Mouse (Mus musculus): ENCODE data around the gene Pola1. TPM values are rescaled to one million over a fixed set of nuclear protein-coding genes. Genes with fewer than 3 reads are reported as not detected.
A peak's percentile ranks its signal among the peaks of the same experiment; 100 is the strongest.
"Not testable (repeated sequence)": the region's sequence is repeated elsewhere in the genome, so short reads cannot be mapped to it uniquely, and the experiment has no call there.

Pola1 gene
- polyA plus RNA-seq, 1 experiment, result not detected

DNA sequence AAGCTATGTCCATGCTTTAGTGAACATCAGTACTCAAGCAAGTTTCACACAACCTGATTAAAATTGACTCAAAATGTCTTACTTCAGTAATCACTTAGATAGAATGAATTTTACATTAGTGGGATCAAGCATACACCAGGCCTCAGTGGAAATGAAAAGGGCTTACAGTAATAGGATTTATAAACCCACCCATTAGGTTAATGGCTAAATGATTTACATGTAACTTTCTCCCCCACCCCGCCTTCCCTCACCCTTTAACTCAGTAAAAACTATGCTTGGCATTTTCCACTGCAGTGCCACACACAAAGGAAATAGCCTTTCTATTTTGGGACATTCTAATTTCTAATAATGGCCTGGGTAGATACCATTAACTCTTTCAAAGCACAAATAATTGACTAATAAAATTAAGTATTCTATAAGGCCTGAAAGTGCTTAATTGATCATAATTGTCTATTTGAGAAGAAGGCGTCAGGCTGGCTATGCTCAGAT lies 129.0 kb downstream of the Pola1 start:
- WGBS, result 78% methylated on average over 2 of the region's 2 CpGs
- no peaks in the 10 kb centered on the region for H3K4me1 ChIP-seq (ENCODE audit: control insufficient read depth, insufficient read depth, low read length)
- TF ChIP-seq POLR2A (IDR thresholded peaks at IDR 0.05; ENCODE audit: insufficient read depth, low read depth, low read length), result no peak
- no peak for TF ChIP-seq CTCF (IDR thresholded peaks at IDR 0.05; ENCODE audit: insufficient read depth, low read depth, low read length)
- no peak overlapping the region for H3K27ac ChIP-seq (ENCODE audit: insufficient read depth, low read depth, low read length)
- H3K4me3 ChIP-seq (ENCODE audit: insufficient read depth, low read depth, low read length), result no peak overlapping the region

DNA sequence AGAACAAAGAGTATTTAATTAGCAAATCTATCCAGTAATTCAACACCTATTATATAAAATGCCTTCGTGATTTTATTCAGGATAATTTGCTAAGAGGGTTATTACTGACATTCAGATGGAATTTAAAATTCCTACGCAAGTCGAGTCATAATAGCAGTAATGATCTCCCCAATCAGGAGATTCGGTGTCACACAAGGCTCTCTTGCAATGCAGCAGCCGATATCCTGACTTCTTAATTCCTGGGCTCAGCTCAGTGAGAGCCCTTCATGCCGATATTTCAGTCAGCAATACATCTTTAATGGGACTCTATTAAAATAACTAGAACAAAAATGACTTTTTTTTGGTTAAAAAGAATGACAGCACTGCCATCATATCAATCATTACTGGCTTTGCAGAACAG lies 134.4 kb downstream of the Pola1 start:
- 51% methylated on average over 6 of the region's 6 CpGs for WGBS
- no peak overlapping the region for H3K27ac ChIP-seq (ENCODE audit: insufficient read depth, low read depth, low read length)
- no peak for TF ChIP-seq POLR2A (IDR thresholded peaks at IDR 0.05; ENCODE audit: insufficient read depth, low read depth, low read length)
- TF ChIP-seq CTCF (IDR thresholded peaks at IDR 0.05; ENCODE audit: insufficient read depth, low read depth, low read length), result no peak
- no peaks in the 10 kb centered on the region for H3K4me1 ChIP-seq (ENCODE audit: control insufficient read depth, insufficient read depth, low read length)
- no peak overlapping the region for H3K4me3 ChIP-seq (ENCODE audit: insufficient read depth, low read depth, low read length)

DNA sequence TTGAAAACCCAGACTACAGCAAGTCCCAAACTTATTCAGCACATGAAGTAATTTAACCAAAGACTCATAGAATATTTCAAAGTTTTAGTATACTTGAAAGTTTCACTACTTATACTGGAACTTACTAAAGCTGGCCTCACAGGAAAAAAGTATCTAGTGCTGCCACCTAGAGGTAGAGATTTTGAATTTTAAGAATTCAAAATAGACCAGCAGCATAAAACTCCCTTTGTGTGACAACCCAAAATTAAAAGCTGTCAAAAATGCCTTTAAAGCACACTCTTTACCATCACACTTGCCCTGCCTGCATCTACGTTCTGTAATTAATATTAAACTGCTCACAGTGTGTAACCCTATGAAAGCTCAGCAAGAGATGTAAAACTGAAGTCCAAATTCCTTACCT lies 166.2 kb downstream of the Pola1 start:
- Histone ChIP-seq H3K27ac (ENCODE audit: insufficient read depth, low read depth, low read length) (no peak overlapping the region), H3K4me3 (ENCODE audit: insufficient read depth, low read depth, low read length) (no peak overlapping the region), H3K4me1 (ENCODE audit: control insufficient read depth, insufficient read depth, low read length) (no peaks in the 10 kb centered on the region)
- 26% methylated on average over 1 of the region's 1 CpGs for WGBS
- TF ChIP-seq CTCF (IDR thresholded peaks at IDR 0.05; ENCODE audit: insufficient read depth, low read depth, low read length) (no peak), POLR2A (IDR thresholded peaks at IDR 0.05; ENCODE audit: insufficient read depth, low read depth, low read length) (no peak)

DNA sequence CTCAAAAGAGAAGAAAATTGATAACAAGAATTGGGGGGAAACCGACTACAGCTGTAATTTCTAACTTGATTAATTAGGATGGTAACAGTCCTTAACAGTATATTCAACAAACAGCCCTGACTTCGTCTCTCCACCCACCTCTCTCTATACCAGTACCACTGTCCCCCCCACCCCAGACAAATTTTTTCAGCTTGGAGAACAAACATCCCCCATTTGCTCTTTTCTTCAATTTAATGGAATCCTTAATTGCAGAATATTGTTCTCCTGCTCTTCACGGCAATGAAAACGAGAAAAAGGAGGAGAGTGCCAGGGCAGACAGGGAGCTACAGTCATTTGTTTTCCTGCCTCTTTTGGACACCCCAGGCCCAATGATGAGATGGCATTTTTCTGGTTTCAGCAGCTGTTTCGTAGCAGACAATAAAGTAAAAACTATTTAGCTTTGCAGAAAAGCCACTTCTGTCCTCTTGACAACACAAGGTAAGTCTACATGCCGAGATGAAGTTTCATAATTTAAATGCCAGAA lies 202.2 kb downstream of the Pola1 start:
- Histone ChIP-seq H3K4me1 (ENCODE audit: control insufficient read depth, insufficient read depth, low read length) (no peaks in the 10 kb centered on the region), H3K4me3 (ENCODE audit: insufficient read depth, low read depth, low read length) (no peak overlapping the region), H3K27ac (ENCODE audit: insufficient read depth, low read depth, low read length) (peak overlapping the region; percentile 75)
- TF ChIP-seq POLR2A (IDR thresholded peaks at IDR 0.05; ENCODE audit: insufficient read depth, low read depth, low read length) (no peak), CTCF (IDR thresholded peaks at IDR 0.05; ENCODE audit: insufficient read depth, low read depth, low read length) (no peak)
- 29% methylated on average over 6 of the region's 6 CpGs for WGBS

DNA sequence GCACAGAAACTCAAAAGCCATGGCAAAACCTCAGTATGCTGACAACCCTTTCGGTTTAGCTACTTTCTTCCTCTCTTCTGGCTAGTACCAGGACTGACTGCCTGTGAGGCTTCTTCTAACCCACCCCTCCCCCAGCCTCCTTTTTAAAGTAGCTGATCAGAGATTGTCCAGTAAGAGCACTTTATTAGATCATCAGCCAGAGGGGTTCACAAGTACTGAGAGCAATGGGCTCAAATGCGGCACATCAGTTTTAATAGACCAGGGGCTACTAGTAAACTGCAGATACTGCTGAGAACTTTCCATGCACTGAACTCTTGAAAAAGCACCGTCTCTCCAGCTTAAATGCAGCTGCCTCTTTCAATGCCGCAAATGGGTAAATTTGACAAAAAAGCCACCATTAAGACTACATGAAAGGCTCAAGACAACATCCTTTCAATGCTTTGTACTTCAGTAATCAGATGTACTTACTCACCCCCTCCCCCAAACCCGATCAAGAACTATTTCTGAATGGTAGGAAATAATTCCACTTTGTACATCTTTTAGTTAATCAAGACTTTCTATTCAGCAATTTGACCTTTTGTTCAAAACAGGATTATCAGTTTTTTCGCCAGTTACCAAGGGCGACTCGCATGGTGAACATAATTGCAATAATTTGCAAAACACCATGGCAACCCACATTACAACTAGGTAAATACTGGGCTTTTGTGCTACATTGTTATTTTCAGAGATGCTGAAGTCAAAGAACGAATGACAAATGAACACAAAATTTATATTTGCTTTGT lies 202.8 kb downstream of the Pola1 start:
- TF ChIP-seq CTCF (IDR thresholded peaks at IDR 0.05; ENCODE audit: insufficient read depth, low read depth, low read length), result no peak
- no peak for TF ChIP-seq POLR2A (IDR thresholded peaks at IDR 0.05; ENCODE audit: insufficient read depth, low read depth, low read length)
- H3K27ac ChIP-seq (ENCODE audit: insufficient read depth, low read depth, low read length), result no peak overlapping the region; the same call in 1 of the 2 replicates
- 34% methylated on average over 9 of the region's 9 CpGs for WGBS
- H3K4me1 ChIP-seq (ENCODE audit: control insufficient read depth, insufficient read depth, low read length), result no peaks in the 10 kb centered on the region
- H3K4me3 ChIP-seq (ENCODE audit: insufficient read depth, low read depth, low read length), result no peak overlapping the region

DNA sequence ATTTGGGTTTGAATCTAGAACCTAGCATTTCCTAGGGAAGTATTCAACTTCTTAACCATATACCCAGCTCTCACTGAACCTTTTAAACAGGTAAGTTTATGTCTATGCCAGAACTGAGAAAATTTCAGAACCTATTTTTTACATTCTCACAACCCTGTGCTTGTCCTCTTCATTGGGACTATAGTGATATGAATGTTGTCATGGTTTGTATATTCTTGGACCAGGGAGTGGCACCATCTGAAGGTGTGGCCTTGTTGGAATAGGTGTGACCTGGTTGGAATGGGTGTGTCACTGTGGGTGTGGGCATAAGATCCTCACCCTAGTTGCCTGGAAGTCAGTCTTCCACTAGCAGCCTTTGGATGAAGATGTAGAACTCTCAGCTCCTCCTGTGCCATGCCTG lies 231.1 kb downstream of the Pola1 start:
- not testable (repeated sequence) for H3K27ac ChIP-seq (ENCODE audit: insufficient read depth, low read depth, low read length); H3K4me1 ChIP-seq (ENCODE audit: control insufficient read depth, insufficient read depth, low read length); H3K4me3 ChIP-seq (ENCODE audit: insufficient read depth, low read depth, low read length)

DNA sequence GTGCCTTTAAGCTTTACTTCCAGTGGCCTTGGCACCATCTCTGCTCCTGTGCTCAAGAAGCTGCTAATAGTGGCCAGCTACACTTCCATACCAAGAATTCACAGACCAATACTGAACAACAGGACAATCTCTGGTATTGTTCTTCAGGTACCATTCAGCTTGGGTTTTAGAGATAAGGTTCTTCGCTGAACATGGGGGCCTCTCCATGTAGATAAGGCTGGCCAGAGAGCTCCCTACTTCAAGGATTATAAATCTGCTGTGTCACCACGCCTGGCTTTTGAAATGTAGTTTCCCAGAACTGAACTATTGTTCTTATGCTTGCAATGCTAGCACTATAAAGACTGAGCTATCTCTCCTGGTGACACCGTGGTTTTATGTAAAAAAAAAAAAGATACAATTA lies 234.9 kb downstream of the Pola1 start:
- 71% methylated on average over 3 of the region's 3 CpGs for WGBS
- no peak for TF ChIP-seq POLR2A (IDR thresholded peaks at IDR 0.05; ENCODE audit: insufficient read depth, low read depth, low read length)
- no peak for TF ChIP-seq CTCF (IDR thresholded peaks at IDR 0.05; ENCODE audit: insufficient read depth, low read depth, low read length)

DNA sequence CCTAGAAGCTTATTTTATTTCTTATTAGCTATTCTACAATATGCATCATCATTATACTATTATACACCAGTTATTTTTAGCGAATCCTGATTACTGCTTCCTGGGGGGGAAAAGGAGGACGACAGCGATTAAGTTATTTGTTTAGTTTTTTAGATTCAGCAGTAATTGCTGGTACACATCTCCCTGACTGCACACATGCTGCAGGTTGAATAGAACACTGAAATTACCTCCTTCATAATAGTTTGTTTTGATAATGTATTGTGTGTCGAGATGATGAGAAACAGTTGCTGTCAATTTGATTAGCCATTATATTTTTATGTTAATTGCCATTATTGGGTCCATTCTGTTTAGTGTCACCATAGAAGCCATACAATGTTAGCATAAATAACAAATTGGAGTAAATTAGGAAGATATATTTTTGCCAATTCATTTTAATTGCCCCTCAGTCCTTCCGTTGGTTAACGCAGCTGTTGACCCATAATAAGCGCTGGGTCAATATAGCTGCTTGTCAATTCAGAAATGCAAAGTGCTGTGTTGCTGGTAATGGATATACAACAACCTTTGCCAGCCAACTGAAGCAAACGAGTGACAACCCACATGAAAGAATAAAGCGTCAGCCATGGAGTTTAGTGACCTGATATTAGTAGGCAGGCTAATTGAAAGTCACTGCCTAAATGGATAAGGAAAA lies 254.5 kb downstream of the Pola1 start:
- Histone ChIP-seq H3K27ac (ENCODE audit: insufficient read depth, low read depth, low read length) (no peak overlapping the region), H3K4me3 (ENCODE audit: insufficient read depth, low read depth, low read length) (no peak overlapping the region), H3K4me1 (ENCODE audit: control insufficient read depth, insufficient read depth, low read length) (no peaks in the 10 kb centered on the region)
- TF ChIP-seq CTCF (IDR thresholded peaks at IDR 0.05; ENCODE audit: insufficient read depth, low read depth, low read length), result no peak
- no peak for TF ChIP-seq POLR2A (IDR thresholded peaks at IDR 0.05; ENCODE audit: insufficient read depth, low read depth, low read length)
- 64% methylated on average over 9 of the region's 9 CpGs for WGBS

More for the DNA sequence above, 234.9 kb downstream of the Pola1 start:
- Histone ChIP-seq H3K4me1 (ENCODE audit: control insufficient read depth, insufficient read depth, low read length) (no peaks in the 10 kb centered on the region), H3K27ac (ENCODE audit: insufficient read depth, low read depth, low read length) (no peak overlapping the region), H3K4me3 (ENCODE audit: insufficient read depth, low read depth, low read length) (no peak overlapping the region)

DNA sequence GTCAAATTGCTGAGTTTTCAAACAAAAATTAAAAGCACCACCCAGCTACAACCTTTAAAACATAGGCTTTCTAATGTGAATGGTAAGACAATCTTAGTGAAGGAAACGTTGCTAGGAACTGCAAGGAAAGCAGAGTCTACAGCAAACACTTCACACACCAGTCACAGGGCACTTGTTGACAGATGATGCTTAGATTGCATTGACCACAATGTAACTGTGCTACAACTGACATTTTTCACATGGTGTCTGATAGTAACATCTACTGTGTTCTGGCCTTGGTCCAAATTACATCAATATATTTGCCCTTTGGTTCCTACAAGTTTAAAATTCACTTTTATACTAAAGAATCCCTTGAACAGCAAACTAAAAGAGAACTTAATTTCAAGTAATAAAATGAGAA lies 258.5 kb downstream of the Pola1 start:
- no peak overlapping the region for H3K4me3 ChIP-seq (ENCODE audit: insufficient read depth, low read depth, low read length)
- no peak for TF ChIP-seq POLR2A (IDR thresholded peaks at IDR 0.05; ENCODE audit: insufficient read depth, low read depth, low read length)
- no peak for TF ChIP-seq CTCF (IDR thresholded peaks at IDR 0.05; ENCODE audit: insufficient read depth, low read depth, low read length)
- H3K4me1 ChIP-seq (ENCODE audit: control insufficient read depth, insufficient read depth, low read length), result no peaks in the 10 kb centered on the region
- no peak overlapping the region for H3K27ac ChIP-seq (ENCODE audit: insufficient read depth, low read depth, low read length)
- WGBS, result 79% methylated on average over 1 of the region's 1 CpGs

Measured in olfactory bulb, adult 2 months (tissue).